Mouse (Mus musculus) cerebellum, adult (tissue): ENCODE data around the gene Evpl.

Source experiments
- ATAC-seq: cut with Nextera tagmentation; 2 replicates; pipeline ENCODE4 v1.9.2; 2017; ENCODE audit warnings: mild to moderate bottlenecking, moderate library complexity, mixed read lengths; ENCODE audit not compliant: insufficient number of reproducible peaks, low FRiP score, low TSS enrichment

Evpl gene

GRCm38 (mm10) chr11:116255982-116256675 lies 18.3 kb upstream of the Evpl start:
- ATAC-seq, result no peak

GRCm38 (mm10) chr11:116255090-116255981 lies 17.5 kb upstream of the Evpl start:
- ATAC-seq, result no peak

GRCm38 (mm10) chr11:116254627-116255026 lies 16.8 kb upstream of the Evpl start:
- no peak for ATAC-seq

- ATAC-seq, result no peak
These were observed 15.3 kb upstream of the Evpl start for GRCm38 (mm10) chr11:116253076-116253600.

- no peak for ATAC-seq
These were observed 13.0 kb upstream of the Evpl start for GRCm38 (mm10) chr11:116250898-116251297.

- ATAC-seq, result no peak
These were observed 9.8 kb upstream of the Evpl start for GRCm38 (mm10) chr11:116247502-116248222.

GRCm38 (mm10) chr11:116245616-116246015 lies 7.7 kb upstream of the Evpl start:
- ATAC-seq, result no peak

GRCm38 (mm10) chr11:116244580-116244979 lies 6.7 kb upstream of the Evpl start:
- no peak for ATAC-seq

GRCm38 (mm10) chr11:116241744-116242235 lies 3.9 kb upstream of the Evpl start:
- ATAC-seq, result no peak

- ATAC-seq, result no peak
These were observed 1.9 kb upstream of the Evpl start for GRCm38 (mm10) chr11:116239797-116240196.

GRCm38 (mm10) chr11:116234901-116235300 lies 3.0 kb downstream of the Evpl start:
- ATAC-seq, result no peak

GRCm38 (mm10) chr11:116232427-116232826 lies 5.5 kb downstream of the Evpl start:
- ATAC-seq, result no peak

GRCm38 (mm10) chr11:116228699-116229098 lies 9.2 kb downstream of the Evpl start:
- ATAC-seq, result no peak

GRCm38 (mm10) chr11:116226414-116226813 lies 11.5 kb downstream of the Evpl start:
- ATAC-seq, result no peak

- ATAC-seq, result no peak
These were observed 15.2 kb downstream of the Evpl start for GRCm38 (mm10) chr11:116222740-116223059.

GRCm38 (mm10) chr11:116221931-116222739 lies 15.7 kb downstream of the Evpl start:
- no peak for ATAC-seq

GRCm38 (mm10) chr11:116219885-116220284 lies 18.0 kb downstream of the Evpl start:
- ATAC-seq, result no peak

GRCm38 (mm10) chr11:116218737-116219400 lies 19.0 kb downstream of the Evpl start:
- no peak for ATAC-seq

GRCm38 (mm10) chr11:116218263-116218662 lies 19.6 kb downstream of the Evpl start:
- no peak for ATAC-seq
